Mouse (Mus musculus): ENCODE results near the gene Etv2.
A peak's percentile ranks its signal among the peaks of the same experiment; 100 is the strongest.

Gene Etv2

DNA sequence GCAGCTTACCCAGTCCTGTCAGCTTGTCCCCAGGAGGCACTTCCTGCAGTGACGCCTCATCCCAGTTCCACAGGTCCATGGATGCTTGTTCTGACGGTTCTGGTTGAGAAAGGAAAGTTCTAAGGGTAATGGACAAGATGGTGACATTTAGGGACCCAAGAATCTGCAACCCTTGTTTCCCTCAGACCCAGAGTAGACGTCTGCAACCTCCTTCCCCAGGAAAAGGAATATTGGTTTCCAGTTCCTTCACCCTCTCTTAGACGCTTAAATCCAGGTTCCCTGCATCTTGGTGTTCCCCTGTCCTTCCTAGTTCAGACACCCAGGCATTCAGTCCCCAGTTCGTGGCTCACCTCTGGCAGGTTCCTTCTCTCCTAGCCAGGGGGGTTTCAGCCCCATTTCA is at the start of gene Etv2:
TSS of gene Etv2 (minus strand) at position 101 of the 400 bp plus-strand sequence.
- DNase-seq (ENCODE audit: low read depth in 1 of 2, low spot score in 2 of 2), result no peak

DNA sequence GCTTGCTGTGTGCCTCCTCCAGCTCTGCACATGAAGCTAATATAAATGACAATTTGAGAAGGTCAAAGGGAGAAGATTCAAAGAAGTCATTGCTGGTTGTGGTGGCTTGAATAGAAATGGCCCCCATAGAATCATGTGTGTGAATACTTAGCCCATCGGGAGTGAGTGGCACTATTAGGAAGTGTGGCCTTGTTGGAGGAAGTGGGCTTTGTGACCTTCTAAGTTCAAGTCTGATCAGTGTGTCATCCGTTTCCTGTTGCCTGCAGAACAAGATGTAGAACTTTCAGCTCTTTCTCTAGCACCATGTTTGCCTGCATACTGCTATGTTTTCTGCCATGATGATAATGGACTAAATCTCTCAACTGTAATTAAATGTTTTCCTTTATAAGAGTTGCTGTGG is 47.8 kb upstream of the Etv2 start:
- DNase-seq (ENCODE audit: low read depth in 1 of 2, low spot score in 2 of 2), result no peak

DNA sequence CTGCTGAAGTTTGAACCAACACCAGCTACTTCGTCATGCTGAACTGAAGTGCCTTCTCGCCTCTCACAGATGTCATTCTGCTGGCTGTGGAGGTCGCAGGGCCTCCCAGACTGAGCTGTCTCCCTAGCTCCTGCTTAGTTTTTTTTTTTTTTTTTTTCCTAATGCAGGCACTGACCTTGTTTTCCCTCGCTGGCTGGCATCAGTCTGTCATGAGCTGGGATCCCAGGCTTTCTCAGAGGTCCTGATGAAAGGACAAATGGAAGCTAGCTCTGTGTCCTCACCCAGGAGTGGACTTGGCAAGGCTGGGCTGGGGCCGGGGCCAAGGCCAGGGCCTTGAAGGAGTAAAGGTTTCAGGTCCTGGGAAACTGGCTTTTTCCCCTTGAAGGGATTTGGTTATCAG is 46.2 kb upstream of the Etv2 start:
- no peak for DNase-seq (ENCODE audit: low read depth in 1 of 2, low spot score in 2 of 2)

DNA sequence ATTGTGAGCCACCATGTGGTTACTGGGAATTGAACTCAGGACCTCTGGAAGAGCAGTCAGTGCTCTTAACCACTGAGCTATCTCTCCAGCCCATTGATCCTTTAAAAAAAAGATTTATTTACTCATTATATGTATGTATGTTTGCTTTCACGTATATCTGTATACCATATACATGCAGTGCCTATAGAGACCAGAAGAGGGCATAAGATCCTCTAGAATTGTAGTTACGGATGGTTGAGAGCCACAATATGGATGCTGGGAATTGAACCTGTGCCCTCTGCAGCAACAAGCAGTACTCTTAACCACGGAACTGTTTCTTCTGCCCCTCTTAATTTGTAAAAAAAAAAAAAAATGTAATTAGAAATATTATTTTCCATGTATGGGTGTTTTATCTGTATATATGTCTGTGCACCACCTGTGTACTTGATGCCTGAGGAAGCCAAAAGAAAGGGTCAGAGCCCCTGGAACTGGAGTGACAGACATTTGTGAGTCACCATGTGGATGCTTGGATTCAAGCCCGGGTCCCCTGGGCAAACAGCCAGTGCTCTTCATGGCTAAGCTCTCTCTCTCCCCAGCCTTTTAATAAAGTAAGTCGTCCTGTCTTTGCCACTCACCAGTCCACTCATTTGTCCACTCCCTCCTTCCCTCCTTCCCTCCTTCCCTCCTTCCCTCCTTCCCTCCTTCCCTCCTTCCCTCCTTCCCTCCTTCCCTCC is 42.8 kb upstream of the Etv2 start:
- no peak for DNase-seq (ENCODE audit: low read depth in 1 of 2, low spot score in 2 of 2)

DNA sequence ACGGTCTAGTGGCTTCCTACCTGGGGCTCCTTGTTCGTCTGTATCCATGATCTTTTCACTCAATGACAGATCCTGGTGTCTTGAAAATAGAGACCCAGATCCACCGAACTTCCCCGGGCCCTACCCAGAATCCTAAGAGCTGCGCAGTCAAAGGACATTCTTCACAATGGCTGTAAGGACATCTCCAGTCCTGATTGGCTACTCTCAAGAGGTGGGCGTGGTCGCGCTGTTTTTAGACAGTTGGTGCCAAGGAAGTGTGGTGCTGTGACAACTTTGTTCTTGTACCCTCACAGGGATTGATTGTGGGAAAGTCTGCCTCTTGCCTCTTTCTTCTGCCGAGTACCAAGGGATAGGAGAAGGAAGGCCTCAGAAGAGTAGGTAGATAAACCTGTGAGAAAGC is 35.8 kb upstream of the Etv2 start, which contains the start of gene Pmis2:
TSS of gene Pmis2 (minus strand) at position 126 of the 400 bp plus-strand sequence.
- DNase-seq (ENCODE audit: low read depth in 1 of 2, low spot score in 2 of 2), result no peak

DNA sequence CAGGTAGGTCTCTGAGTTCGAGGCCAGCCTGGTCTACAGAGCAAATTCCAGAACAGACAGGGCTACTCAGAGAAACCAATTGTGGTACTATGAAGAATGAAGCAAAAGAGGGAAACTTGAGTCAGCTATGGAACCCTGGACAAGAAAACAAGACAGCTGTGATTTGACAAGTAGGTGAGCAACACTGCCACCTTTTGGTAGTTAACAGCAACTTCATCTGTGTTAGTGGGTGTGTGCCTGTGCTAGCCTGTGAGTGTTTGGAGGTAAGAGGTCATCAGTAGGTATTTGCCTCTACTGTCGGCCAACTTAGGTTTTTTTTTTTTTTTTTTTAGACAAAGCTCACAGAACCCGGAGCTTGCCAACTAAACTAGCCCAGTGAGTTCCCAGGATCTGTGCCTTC is 33.6 kb upstream of the Etv2 start:
- no peak for DNase-seq (ENCODE audit: low read depth in 1 of 2, low spot score in 2 of 2)

DNA sequence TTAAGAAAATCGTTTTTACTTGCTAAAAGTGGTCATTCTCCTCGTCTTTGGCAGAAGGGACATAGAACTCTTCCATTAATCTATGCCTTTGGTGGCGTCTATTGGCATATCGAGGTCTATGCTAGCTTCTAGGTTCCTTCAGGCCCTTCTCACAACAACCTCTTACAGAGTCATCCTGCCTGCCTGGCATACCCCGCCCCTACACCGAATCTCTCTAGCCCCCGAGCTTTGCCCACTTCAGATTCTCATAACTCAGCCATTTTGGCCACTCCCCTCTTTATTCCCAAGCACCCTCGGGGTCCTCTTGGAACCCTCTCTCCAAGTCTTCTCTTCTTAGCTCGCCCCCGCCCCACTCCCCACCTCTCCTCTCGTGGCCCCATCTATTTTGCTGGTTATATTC is 29.7 kb upstream of the Etv2 start:
- no peak for DNase-seq (ENCODE audit: low read depth in 1 of 2, low spot score in 2 of 2)

DNA sequence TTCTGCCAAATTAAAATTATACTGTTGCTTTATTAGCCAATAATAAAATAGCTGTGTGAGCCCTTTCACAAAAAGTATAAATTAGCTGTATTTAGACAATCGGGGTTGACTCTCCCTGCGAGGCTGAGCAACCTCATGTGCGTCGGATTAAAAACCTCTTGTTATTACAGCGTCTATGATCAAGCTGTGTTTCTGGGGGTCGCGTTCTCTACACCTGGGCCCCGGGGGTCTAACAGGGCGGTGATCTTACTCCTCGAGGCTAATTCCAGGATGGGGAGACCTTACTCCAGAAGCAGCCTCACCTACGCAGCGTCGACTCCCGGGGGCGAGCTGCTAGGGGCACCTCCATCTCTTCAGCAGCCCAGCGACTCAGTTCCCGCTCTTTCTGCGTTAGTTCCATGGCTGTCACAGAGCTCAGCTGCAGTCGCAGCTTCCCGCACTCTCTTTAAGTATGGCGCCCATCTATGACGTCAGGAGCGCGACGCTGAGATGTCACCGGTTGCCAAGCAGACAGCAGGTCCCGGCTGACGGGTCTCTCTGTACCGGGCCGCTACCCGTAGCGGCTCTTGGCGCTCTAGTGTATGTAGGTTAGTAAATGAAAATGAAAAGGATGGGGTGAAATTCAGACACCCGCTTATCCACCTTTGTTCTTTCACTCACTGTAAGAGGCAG is 29.0 kb upstream of the Etv2 start, which contains the start of gene Haus5:
TSS of gene Haus5 (minus strand) at position 466 of the 672 bp plus-strand sequence.
- peak; percentile 77 to 86 for DNase-seq (ENCODE audit: low read depth in 1 of 2, low spot score in 2 of 2)

DNA sequence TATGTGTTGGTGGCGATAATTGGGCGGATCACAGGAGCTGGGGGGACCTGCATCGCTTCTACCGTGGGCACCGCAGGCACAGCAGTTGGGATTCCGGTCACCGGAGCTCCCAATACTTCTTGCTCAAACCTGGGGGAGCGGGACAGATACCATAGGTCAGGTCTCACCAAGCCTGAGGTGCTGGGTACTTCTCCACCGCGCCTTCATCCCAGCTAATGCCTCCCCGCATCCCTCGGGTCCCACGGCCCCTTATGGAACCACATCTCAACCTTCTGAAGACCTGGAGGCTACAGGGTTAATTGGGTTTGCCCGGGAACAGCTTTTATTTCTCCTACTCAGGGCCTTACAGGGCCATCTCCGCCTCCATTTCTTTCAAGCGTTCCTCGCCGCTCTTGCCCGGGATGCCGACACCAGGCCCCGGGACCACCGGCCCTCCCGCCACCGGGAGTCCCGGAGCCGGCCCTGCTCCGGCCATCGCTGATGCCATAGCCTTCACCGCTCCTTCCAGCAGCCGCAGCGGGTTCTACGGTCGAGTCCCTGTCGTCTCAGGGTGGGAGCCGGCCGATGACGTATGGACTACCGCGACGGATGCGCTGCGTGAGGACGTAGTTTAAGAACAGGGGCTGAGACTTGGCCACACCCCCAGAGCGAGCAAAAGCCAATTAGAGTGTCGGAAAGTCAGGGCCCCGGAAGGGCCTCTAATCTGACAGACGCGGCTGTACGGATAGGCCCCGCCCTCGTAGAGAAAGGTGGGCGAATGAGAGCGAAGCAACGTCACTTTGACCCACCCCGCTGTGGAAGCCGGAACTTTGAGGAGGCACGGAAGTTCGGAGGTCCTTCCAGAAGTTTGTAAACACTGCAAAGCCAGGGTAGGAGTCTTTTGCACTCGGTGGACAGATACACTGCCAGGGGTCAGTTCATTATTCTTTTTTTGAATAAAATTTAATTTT is 14.2 kb upstream of the Etv2 start, which contains the start of gene Rbm42:
TSS of gene Rbm42 (minus strand) at position 727 of the 950 bp plus-strand sequence.
- DNase-seq (ENCODE audit: low read depth in 1 of 2, low spot score in 2 of 2), result peak; percentile 97

DNA sequence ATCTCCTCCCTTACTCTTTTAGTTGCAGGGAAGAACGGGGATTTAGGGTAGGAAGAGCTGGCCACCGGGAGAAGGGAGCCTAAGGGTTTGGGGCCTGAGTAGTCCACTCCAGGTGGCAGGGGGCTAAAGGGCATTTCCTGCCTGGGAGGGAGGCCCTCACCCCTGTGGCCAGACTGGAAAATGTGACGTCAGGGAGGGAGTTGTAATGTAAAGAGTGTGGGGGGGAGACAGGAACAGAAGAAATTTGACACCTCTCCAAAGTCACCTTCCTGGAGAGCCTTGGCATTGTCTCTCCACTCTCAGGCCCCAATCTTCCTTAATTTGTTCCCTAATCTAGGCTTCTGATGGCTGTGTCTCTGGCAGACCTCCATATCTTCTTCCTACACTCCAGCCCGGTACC is 3.4 kb upstream of the Etv2 start:
- no peak for DNase-seq (ENCODE audit: low read depth in 1 of 2, low spot score in 2 of 2)

DNA sequence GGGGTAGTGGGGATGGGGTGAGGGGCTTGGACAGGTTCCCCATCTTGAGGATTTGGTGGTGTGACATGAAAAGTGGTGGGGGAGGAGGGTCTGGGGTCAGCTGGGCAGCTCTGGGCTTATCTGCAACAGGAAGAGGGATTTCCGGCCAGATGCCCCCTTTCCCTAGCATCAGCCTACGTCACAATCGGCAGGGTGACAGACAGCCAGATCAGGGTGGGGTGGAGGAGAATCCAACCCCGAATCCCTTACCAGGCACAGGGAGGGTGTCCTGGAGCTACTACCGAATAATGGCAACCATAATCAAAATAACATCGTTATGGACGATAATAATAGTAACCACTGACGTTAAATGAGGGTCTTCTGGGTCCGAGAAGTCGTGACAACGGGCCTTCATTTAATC is 743 bp upstream of the Etv2 start:
- DNase-seq (ENCODE audit: low read depth in 1 of 2, low spot score in 2 of 2), result no peak

DNA sequence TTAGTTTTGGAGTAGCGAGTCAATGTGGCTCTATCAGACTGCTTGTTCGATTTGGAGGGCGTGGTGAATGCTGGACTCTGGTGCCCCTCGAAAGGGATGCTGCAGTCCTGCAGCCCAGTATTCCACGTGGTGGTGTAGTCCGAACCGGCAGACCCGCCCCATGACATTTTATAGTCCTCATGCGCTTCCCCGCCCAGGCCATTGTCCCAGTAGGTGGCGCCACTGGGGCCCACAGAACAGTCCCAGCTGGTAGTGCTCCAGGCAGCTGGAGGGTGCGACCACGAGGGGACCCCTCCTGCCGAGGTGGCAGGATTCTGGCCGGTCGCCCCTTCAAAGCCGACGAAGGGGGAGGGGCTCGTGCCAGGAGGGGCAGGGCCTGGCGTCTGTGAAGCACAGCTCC is 1.0 kb downstream of the Etv2 start:
- peak in 1 of 2 experiments; percentile 46 for DNase-seq (ENCODE audit: low read depth in 1 of 2, low spot score in 2 of 2)

DNA sequence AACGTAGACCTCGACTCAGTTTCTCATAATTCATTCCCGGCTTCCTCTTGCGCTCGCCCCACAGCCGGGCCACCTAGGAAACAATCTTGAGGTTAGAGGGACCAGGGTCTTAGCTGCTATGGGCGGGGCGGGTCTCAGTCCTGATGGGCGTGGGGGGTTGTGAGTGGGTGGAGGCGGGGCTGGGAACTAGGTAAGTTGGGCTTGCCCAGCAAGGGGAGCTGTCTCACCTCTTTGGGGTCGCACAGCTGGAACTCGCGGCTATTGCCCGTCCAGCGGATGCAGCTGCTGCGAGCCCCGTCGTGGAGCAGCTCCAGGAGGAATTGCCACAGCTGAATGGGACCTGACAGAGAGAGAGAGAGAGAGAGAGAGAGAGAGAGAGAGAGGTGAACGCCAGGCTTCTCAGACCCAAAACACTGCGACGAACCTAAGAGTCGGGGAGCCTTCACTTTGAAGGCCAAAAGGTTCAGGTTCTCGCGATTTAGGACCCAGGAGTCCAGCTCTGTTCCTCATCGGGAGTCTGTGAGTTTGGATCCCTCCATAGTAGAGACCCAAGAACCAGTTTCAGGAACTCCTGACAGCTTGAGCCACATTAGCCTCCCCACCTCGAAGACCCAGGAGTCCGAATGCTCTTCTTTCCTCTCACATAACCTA is 1.8 kb downstream of the Etv2 start:
- no peak for DNase-seq (ENCODE audit: low read depth in 1 of 2, low spot score in 2 of 2)

DNA sequence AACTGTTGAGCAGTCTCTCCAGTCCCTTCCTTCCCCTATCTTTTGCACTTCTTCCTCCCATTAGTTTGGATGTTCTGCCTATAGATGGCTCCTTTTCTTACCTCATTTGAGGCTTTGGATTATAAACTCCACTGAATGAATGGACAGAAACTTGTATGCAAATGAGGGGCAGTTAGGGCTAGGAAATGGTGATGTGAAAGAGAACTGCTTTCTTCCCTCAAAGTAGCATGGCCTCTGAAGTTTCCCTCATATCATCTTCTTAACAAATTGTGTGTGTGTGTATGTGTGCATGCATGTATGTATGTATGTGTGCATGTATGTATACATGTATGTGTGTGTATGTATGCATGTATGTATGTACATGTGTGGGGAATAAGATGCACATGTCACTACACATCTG is 6.6 kb downstream of the Etv2 start:
- DNase-seq (ENCODE audit: low read depth in 1 of 2, low spot score in 2 of 2), result no peak

DNA sequence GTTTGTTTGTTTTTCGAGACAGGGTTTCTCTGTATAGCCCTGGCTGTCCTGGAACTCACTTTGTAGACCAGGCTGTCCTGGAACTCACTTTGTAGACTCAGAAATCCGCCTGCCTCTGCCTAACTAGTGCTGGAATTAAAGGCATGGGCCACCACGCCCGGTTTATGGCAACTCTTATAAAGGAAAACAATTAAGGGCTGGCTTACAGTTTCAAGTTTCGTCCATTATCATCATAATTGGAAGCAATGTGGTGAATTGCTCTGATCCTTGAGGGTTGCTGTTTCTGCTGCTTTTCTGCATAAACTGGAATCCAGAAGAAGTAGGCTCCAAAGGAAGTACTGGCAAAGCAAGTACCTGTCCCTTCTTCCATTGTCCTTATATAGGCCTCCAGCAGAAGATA is 9.0 kb downstream of the Etv2 start:
- DNase-seq (ENCODE audit: low read depth in 1 of 2, low spot score in 2 of 2), result no peak

DNA sequence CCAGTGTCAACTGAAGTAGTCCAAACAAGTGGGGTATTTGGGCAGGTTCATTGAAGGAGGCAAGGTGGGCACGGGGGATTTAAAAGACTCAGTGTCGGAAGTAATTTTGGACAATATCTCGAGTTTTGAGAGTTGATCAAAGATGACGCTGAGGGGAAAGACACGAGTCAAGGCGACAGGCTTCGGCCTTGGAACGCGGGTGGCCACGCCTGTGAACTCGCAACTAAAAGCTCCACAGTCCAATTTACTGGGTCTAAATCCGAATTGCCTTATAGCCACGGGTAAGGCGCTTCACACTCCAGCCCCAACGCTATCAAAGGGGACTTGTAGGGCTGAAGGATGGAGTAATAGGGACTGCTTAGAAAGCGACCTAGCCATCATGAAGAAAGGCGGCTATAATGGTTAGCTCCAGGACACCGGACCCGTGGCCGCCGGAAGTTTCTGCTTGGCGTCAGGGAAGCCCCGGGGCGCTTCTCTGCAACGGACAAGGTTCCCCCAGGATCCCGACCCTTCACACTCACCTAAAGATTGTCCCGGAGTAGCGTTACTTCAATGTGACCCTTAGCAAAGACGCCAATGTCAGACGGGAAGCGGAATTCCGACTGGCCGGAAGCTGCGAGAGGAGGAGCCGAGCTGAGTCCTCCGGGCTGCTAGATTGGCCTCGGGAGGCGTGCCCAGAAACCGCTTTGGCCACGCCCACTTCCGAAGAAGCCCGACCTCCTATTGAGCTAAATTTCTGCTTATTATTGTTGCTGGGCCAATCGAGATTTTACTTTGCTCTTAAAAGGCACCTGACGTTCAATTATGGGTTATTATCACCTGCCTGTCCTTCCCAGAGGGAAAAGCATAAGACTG is 9.9 kb downstream of the Etv2 start, which contains the start of gene Cox6b1:
TSS of gene Cox6b1 (minus strand) at position 622 of the 855 bp plus-strand sequence.
- peak; percentile 53 to 71 for DNase-seq (ENCODE audit: low read depth in 1 of 2, low spot score in 2 of 2)

DNA sequence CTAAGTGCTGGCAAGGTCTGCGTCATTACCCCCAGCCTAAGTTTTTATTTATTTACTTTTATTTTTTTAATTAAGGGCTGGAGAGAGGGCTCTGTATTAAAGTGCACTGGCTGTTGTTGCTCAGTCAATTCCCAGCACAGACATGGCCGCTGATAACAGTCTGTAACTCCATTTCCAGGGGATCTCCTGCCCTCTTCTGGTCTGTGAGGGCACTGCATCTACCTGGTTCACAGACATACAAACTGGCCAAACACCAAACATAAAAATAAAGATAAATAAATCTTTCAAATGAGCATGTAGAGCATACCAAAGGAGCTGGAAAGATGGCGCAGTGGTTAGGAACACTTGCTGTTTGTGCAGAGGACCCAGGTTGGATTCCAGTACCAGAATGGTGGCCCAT is 16.4 kb downstream of the Etv2 start:
- DNase-seq (ENCODE audit: low read depth in 1 of 2, low spot score in 2 of 2), result no peak

DNA sequence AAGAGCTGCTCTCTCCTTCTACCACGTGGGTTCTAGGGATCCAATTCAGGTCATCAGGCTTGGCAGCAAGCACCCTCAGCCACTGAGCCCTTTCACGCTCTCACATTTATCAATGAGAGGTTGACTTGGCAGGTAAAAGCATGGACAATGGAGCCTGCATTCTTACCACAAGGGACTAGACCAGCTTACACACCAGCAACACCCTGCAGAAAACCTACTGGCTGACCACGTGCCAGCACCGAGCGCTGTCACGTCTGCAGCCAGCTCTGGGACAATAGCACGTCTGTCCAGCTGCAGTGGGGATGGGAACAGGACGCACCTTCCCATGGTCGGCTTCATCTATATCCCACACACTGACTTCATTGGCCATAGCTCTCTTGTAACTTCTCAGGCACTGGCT is 17.0 kb downstream of the Etv2 start:
- DNase-seq (ENCODE audit: low read depth in 1 of 2, low spot score in 2 of 2), result no peak

DNA sequence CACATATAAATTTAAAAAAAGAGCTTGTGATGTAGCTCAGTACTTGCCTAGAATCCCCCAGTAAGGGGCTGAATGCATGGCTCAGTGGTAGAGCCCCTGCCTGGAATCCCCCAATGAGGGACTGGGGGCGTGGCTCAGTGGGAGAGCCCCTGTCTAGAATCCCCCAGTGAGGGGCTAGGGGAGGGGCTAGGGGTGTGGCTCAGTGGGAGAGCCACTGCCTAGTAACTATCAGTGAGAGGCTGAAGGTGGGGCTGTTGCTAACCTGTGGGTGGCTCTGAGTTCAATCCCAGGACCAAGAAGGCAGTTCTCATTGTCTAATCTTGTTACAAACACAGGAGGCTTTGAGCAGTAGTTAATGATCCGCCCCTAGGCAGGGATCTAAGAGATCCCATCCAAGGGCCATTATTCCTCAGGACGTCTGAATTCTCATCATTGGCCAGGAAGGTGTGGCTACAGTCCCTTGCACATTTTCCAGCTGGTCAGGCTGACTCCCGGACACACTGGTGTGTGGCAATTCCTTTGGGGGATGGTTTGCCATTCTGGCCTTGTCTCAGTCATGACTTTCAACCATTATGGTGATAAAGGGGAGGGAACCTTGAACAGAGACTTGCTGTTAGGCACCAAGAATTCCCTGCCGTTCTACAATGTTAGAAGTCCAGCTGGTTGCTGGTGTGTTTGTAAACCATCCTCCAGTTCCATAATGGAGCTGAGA is 20.4 kb downstream of the Etv2 start:
- DNase-seq (ENCODE audit: low read depth in 1 of 2, low spot score in 2 of 2), result no peak

All from monocyte, adult 2 months (primary cell).